Mouse (Mus musculus) c-Kit-positive CD71-positive TER-119-negative erythroid progenitor cells, embryonic 14.5 days (primary cell): ENCODE data around the gene Nop58.
"Not testable (repeated sequence)": the region's sequence is repeated elsewhere in the genome, so short reads cannot be mapped to it uniquely, and the experiment has no call there.

Source experiments
- DNase-seq: peaks from one replicate; pipeline ENCODE4 v3.0.0-alpha.2; 2013; ENCODE audit warnings: low read depth

The Nop58 gene

DNA sequence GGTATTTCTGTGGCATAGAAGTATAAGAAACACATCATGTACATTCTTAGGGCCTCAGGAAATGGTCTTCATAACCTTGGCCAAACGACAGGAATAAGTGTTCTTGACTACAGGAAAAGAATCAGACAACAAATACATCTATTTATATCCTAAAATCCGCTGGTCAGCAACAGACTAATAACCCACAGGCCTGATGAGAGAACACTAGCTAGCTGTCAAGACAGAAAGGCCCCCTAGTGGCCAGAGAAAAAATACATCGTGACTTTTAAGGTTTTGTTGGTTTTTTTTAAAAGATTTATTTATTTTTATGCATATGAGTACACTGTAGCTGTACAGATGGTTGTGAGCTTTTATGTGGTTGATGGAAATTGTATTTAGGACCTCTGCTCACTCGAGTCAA is 35.1 kb downstream of the Nop58 start:
- no peak for DNase-seq

- no peak for DNase-seq
These were observed 40.9 kb downstream of the Nop58 start for GRCm38 (mm10) chr1:59725661-59726060.

DNA sequence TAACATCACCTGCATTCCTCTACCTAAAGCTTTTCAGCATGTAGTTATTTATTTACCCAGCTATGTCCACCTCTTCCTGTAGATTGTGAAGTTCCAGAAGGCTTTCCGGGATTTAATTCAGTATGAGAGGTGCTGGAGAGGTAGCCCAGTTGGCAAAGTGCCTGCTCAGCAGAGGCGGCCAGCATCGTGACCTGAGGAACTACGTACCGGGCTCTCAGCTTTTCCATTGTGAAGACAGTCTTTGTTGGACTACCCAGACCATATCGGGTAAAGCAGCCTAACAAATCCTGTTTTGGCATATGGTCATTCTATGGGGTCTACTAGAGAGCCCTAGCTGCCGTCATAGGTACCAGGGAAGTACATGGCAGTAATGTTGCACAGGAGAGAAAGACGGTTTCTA is 45.3 kb downstream of the Nop58 start:
- no peak for DNase-seq

DNA sequence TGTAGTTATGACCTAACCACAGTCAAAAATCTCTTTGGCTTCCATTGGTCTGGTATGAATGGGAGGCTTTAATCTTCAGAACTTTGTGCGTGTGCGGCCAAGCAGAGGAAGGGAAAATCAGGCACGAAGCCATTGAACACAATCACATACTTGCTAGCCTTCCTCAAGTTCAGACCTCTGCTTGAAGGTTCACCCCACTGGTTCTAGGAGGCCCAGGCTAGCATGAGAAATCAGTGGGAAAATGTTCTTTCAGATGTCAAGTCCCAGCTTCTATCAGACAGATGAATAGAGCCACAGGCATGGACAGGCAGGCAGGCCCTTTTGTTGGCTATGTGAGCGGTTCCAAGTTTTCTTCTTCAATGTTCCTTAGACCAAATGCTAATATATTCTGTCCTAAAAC is 46.0 kb downstream of the Nop58 start:
- DNase-seq = no peak

DNA sequence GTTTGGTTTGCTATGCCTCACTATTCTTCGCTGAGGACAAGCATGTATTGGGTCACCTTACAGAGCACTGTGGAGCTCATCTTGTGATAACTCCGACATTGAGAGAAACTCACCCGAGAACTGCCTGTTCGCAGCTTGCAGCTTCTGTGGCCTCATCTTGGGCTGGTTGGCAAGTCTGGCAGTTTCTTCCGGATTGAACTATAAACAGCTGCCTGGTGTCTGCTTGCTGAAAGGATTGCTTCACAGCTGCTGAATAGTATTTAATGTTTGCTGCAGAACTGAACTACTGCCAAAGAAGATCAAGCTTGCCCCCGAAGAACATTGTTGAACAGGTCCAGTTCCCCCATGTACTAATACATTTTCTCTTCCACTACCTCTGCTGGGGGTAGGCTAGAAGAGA is 49.3 kb downstream of the Nop58 start:
- no peak for DNase-seq

DNA sequence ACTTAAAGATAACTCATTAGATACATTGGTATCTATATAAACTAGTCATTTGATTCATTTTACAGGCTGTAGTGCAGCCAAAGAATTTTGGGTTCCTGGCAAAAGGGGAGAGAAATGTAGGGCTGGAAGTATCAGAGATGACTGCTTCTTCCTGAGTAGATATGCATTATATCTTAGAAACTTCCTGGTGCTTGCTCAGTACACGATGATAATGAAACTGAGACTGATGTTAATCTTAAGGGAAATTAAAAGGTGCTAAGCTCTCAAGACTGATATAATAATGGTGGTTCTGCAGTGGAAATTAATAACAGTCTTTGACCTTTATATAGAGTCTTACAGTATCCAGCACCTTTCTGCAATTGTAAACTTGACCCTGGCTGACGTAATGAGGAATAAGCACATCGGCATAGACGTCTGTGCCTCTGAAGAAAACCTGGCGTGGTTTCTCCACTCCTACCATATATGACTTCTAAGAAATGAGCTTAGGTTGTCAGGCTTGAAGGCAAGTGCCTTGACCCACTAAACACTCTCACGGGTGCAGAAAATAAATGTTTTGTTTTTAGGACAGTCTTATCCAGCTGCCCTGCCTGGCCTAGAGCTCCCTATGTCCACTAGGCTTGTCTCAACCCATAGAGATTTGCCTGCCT is 54.1 kb downstream of the Nop58 start:
- DNase-seq = no peak

DNA sequence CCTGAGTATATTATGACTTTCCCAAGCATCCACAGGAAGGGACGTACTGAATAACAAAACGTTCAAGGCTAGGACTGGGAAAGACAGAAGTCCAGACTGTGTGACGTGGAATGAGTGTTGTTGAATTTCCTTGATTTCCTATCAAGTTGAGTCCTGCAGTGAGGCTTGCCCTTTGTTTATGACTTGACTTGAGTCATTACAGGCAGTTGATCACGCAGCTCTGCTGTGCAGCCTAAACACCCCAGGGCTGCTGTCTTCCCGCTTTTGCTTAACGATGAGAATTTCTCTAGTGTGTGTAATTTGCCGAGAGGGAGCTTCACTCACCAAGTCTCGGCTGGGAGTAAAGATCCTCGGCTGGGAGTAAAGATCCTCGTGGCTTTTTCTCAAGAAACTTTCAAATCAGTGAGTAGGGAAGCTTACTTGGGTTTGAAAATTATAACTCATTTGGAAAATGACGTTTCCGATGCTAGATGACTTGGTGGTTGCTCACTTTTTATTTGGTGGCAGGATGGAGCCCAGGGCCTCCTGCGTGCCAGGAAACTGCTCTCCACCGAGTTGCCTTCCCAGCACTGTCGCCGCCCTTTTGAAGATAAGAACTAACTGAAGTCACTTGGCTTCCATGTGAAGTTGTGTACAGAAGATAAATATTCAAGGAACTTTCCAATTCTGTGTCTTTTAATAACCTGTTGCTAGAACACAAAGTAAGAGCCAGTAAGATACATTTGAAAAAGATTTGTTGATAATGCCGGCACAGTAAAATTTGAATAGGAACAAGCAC is 55.0 kb downstream of the Nop58 start:
- DNase-seq = no peak

DNA sequence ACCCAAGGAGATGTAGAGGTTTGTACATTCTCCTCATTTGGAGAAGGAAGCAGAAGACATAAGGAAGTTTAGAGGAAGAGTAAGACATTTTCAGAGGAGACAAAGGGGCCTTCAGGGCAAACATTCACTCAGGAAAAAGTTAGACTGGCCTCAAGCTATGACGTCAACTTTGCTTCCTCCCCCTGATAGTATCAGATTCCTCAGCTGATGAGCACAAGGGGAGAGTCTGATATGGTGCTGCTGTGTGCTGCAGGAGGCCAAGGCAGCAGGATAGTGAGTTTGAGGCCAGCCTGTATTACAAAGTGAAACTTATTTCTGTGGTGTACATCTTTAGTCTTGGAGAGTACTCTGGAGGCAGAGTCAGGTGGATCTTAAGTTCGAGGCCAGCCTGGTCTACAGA is 64.3 kb downstream of the Nop58 start:
- DNase-seq = no peak

- DNase-seq = not testable (repeated sequence)
These were observed 65.0 kb downstream of the Nop58 start for GRCm38 (mm10) chr1:59749724-59750123.

GRCm38 (mm10) chr1:59755298-59755697 is 70.5 kb downstream of the Nop58 start:
- DNase-seq = no peak

GRCm38 (mm10) chr1:59758325-59758724 is 73.6 kb downstream of the Nop58 start:
- DNase-seq = no peak

- DNase-seq = no peak
These were observed 77.4 kb downstream of the Nop58 start for GRCm38 (mm10) chr1:59762208-59762607.

GRCm38 (mm10) chr1:59762651-59763163 is 77.9 kb downstream of the Nop58 start:
- no peak for DNase-seq

DNA sequence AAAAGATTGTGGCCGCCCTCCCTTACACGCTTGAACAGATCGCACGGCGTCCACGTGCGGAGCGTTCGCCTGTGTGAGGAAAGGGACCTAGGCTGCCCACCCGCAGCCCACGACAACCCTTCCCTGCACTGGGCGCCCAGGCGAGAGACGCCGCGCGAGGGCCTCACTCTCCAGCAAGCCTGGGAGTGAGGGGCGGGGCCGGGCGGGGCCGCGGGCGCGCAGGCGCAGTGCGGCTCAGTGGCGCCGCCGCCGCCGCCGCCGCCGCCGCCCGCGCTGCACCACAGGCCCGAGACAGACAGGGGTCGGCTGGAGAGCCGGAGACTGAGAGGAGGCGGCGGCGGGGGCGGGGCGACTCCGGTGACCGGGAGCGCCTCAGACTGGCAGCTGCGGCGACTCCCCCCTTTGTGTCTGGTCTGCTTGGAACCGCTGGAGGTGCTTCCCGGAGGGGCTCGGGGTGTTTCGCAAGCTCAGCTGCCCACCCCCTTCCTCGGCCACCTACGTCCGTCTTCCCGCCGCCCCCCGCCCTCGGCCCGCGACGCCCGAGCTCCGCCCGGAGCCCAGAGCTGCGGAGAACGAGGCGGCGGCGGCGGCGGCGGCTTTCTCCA is 78.5 kb downstream of the Nop58 start, which contains the start of gene Bmpr2:
TSS of gene Bmpr2 (plus strand) at position 237 of the 605 bp plus-strand sequence.
- no peak for DNase-seq

- DNase-seq = no peak
These were observed 79.0 kb downstream of the Nop58 start for GRCm38 (mm10) chr1:59763781-59764251.

- no peak for DNase-seq
These were observed 79.7 kb downstream of the Nop58 start for GRCm38 (mm10) chr1:59764407-59764971.

DNA sequence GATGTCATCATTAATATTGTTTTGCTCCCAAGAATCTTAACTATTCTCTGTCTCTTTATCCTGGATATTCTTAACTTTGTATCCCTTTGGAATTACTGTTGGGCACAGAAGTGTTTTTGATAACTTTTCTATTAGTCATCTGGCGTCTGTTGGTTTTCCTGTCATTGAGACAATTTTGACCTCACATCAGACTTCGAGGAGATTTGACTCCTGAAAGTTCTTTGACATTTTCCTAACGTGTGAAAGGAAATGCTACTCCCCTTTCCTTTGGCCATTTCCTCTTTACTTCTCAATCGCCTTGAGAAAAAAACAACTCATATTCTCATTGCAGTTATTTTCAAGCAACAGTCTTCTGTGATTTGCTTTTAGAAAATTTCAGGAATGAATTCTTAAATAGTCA is 80.5 kb downstream of the Nop58 start:
- no peak for DNase-seq

GRCm38 (mm10) chr1:59766626-59767025 is 81.9 kb downstream of the Nop58 start:
- no peak for DNase-seq
